ENCODE assay signal across 8 mouse cellular contexts in genomic region chr4:117551144-117552000, GRCm38 (mm10). TPM values are rescaled to one million over a fixed set of nuclear protein-coding genes. Genes with fewer than 3 reads are reported as not detected.
DNase-seq lines count a peak whose midpoint lies in the region; ATAC-seq and TF ChIP-seq lines count a peak whose summit lies in the region.

No protein-coding gene starts in this region.

- ATAC-seq in forebrain, postnatal 0 days: no peak
- no peak for ATAC-seq in limb, embryonic 13.5 days (ENCODE audit: low FRiP score, low read depth)
- no peak for ATAC-seq in stomach, embryonic 15.5 days (ENCODE audit: insufficient read depth, low FRiP score, low read depth)

- H3K4me1 ChIP-seq in CH12.LX (ENCODE audit: control insufficient read depth in 1 of 2, insufficient read depth in 2 of 2): peaks cover 5 to 48% of the 10 kb centered on the region in 2 experiments; a peak in 2 of 4 replicates
- H3K4me1 ChIP-seq in forebrain, postnatal 0 days (ENCODE audit: insufficient read depth): peaks cover 18% of the 10 kb centered on the region
- peaks cover 32% of the 10 kb centered on the region for H3K4me1 ChIP-seq in limb, embryonic 13.5 days
- peaks cover 19% of the 10 kb centered on the region for H3K4me1 ChIP-seq in stomach, embryonic 15.5 days

- H3K36me3 ChIP-seq in CH12.LX (replicated peaks in 1 of 2; ENCODE audit: control insufficient read depth in 1 of 2, insufficient read depth in 1 of 2, low read length in 1 of 2): peaks cover 0 to 12% of the 10 kb centered on the region in 2 experiments
- H3K36me3 ChIP-seq in forebrain, postnatal 0 days (ENCODE audit: insufficient read depth): no peaks in the 10 kb centered on the region
- peaks cover 13% of the 10 kb centered on the region for H3K36me3 ChIP-seq in limb, embryonic 13.5 days
- H3K36me3 ChIP-seq in stomach, embryonic 15.5 days: 0 out of 2 replicates have a peak, but pooled peaks cover 3% of the 10 kb centered on the region

- 57% methylated on average over 8 of the region's 8 CpGs for WGBS in forebrain, postnatal 0 days
- WGBS in limb, embryonic 13.5 days: 47% methylated on average over 8 of the region's 8 CpGs
- WGBS in stomach, embryonic 15.5 days: 34% methylated on average over 8 of the region's 8 CpGs

- H3K27me3 ChIP-seq in CH12.LX (replicated peaks): no peaks in the 10 kb centered on the region
- no peaks in the 10 kb centered on the region for H3K27me3 ChIP-seq in forebrain, postnatal 0 days (ENCODE audit: insufficient read depth, low read length)
- H3K27me3 ChIP-seq in limb, embryonic 13.5 days: no peaks in the 10 kb centered on the region
- H3K27me3 ChIP-seq in stomach, embryonic 15.5 days (replicated peaks): no peaks in the 10 kb centered on the region

- peak overlapping the region; percentile 83; the same call in 1 of the 2 replicates for H3K9ac ChIP-seq in CH12.LX (ENCODE audit: insufficient read depth, low read depth)
- peak overlapping the region; percentile 80 for H3K9ac ChIP-seq in forebrain, postnatal 0 days
- peak overlapping the region; percentile 85 for H3K9ac ChIP-seq in limb, embryonic 13.5 days
- H3K9ac ChIP-seq in stomach, embryonic 15.5 days: no peak overlapping the region

- no peaks in the 10 kb centered on the region for H3K79me2 ChIP-seq in CH12.LX (replicated peaks; ENCODE audit: control insufficient read depth, extremely low read depth, insufficient read depth, poor library complexity, severe bottlenecking)

- TF ChIP-seq RAD21 in CH12.LX (IDR thresholded peaks at IDR 0.05; ENCODE audit: low read depth, low read length): no peak

- H3K9me3 ChIP-seq in CH12.LX (replicated peaks; ENCODE audit: low read length): no peaks in the 10 kb centered on the region
- no peaks in the 10 kb centered on the region for H3K9me3 ChIP-seq in forebrain, postnatal 0 days (ENCODE audit: low read length)
- no peaks in the 10 kb centered on the region for H3K9me3 ChIP-seq in limb, embryonic 13.5 days
- H3K9me3 ChIP-seq in stomach, embryonic 15.5 days: no peaks in the 10 kb centered on the region

- no peak for TF ChIP-seq EP300 in CH12.LX (IDR thresholded peaks at IDR 0.05; ENCODE audit: low read length)

- DNase-seq in 3134 (ENCODE audit: extremely low read depth, insufficient read length, low spot score): peak; percentile 28
- DNase-seq in CH12.LX (ENCODE audit: extremely low read depth): peak; percentile 49
- DNase-seq in forebrain, postnatal 0 days: peak; percentile 20
- DNase-seq in thymus, postnatal 14 days: no peak
- no peak for DNase-seq in natural killer cell, adult 2 months (ENCODE audit: low spot score in 2 of 2)
- no peak for DNase-seq in urinary bladder, postnatal 4 days (ENCODE audit: low spot score in 2 of 2)

- H3K27ac ChIP-seq in CH12.LX (ENCODE audit: insufficient read depth, low read depth): no peak overlapping the region
- no peak overlapping the region for H3K27ac ChIP-seq in forebrain, postnatal 0 days (ENCODE audit: low read depth, low read length)
- H3K27ac ChIP-seq in limb, embryonic 13.5 days: peak overlapping the region; percentile 87
- H3K27ac ChIP-seq in stomach, embryonic 15.5 days: peak overlapping the region; percentile 79; the same call in 1 of the 2 replicates

- TF ChIP-seq POLR2A in CH12.LX (IDR thresholded peaks at IDR 0.05; ENCODE audit: low read depth, low read length): no peak

- no peak for TF ChIP-seq CTCF in CH12.LX (conservative IDR thresholded peaks at IDR 0.05 in 1 of 2, IDR thresholded peaks at IDR 0.05 in 1 of 2; ENCODE audit: low read depth in 2 of 2, low read length in 2 of 2)
- TF ChIP-seq CTCF in forebrain, postnatal 0 days (IDR thresholded peaks at IDR 0.05; ENCODE audit: low read depth): no peak

- H3K4me2 ChIP-seq in CH12.LX (ENCODE audit: insufficient read depth, low read depth, poor library complexity, severe bottlenecking): peak overlapping the region; percentile 73
- H3K4me2 ChIP-seq in forebrain, postnatal 0 days (ENCODE audit: low read depth): peak overlapping the region; percentile 73
- H3K4me2 ChIP-seq in limb, embryonic 13.5 days (replicated peaks): peak overlapping the region; percentile 71
- peak overlapping the region; percentile 86 for H3K4me2 ChIP-seq in stomach, embryonic 15.5 days

- in situ Hi-C loops in CH12.LX (cut with MboI; ENCODE audit: low pct_ligation_motif_present, low pct_unique_long_range_greater_than_20kb, low sequenced_read_pairs): no loop called here

- dilution Hi-C loops in CH12.LX (cut with MboI; ENCODE audit: extremely low pct_ligation_motif_present, extremely low pct_unique_long_range_greater_than_20kb, low sequenced_read_pairs): no loop called here

- peak overlapping the region; percentile 75 to 89 (median 79) for H3K4me3 ChIP-seq in CH12.LX (replicated peaks in 1 of 3; ENCODE audit: low read depth in 2 of 3, low read length in 2 of 3, poor library complexity in 1 of 3)
- H3K4me3 ChIP-seq in forebrain, postnatal 0 days (ENCODE audit: low read depth, low read length): peak overlapping the region; percentile 70
- peak overlapping the region; percentile 91 for H3K4me3 ChIP-seq in limb, embryonic 13.5 days
- H3K4me3 ChIP-seq in stomach, embryonic 15.5 days (replicated peaks): peak overlapping the region; percentile 98

TF ChIP-seq in CH12.LX, 34 proteins besides CTCF, POLR2A, EP300 and RAD21:
- no peak for TF ChIP-seq ZC3H11A (IDR thresholded peaks at IDR 0.05; ENCODE audit: low read depth, low read length)
- no peak for TF ChIP-seq CHD1 (IDR thresholded peaks at IDR 0.05; ENCODE audit: low read depth, low read length)
- no peak for TF ChIP-seq MAX (IDR thresholded peaks at IDR 0.05; ENCODE audit: low read length)
- TF ChIP-seq BHLHE40 (IDR thresholded peaks at IDR 0.05; ENCODE audit: low read depth, low read length): no peak
- no peak for TF ChIP-seq MEF2A (IDR thresholded peaks at IDR 0.05; ENCODE audit: borderline replicate concordance, low read depth, low read length)
- no peak for TF ChIP-seq HCFC1 (IDR thresholded peaks at IDR 0.05; ENCODE audit: low read depth, low read length)
- TF ChIP-seq TCF12 (IDR thresholded peaks at IDR 0.05; ENCODE audit: low read depth, low read length): no peak
- no peak for TF ChIP-seq CHD2 (IDR thresholded peaks at IDR 0.05; ENCODE audit: low read length)
- no peak for TF ChIP-seq POLR2AphosphoS2 (IDR thresholded peaks at IDR 0.05; ENCODE audit: low read depth, low read length)
- TF ChIP-seq SIN3A (IDR thresholded peaks at IDR 0.05; ENCODE audit: low read length): no peak
- no peak for TF ChIP-seq KAT2A (IDR thresholded peaks at IDR 0.05; ENCODE audit: insufficient replicate concordance, low read length)
- TF ChIP-seq SMC3 (IDR thresholded peaks at IDR 0.05; ENCODE audit: low read depth, low read length): no peak
- TF ChIP-seq MAZ (IDR thresholded peaks at IDR 0.05; ENCODE audit: low read depth, low read length): no peak
- no peak for TF ChIP-seq ELF1 (IDR thresholded peaks at IDR 0.05; ENCODE audit: low read depth, low read length)
- TF ChIP-seq JUND (conservative IDR thresholded peaks at IDR 0.05; ENCODE audit: low read depth, low read length): no peak
- TF ChIP-seq MXI1 (IDR thresholded peaks at IDR 0.05; ENCODE audit: low read depth, low read length): no peak
- TF ChIP-seq ZMIZ1 (IDR thresholded peaks at IDR 0.05; ENCODE audit: low read depth, low read length): no peak
- no peak for TF ChIP-seq MYC (IDR thresholded peaks at IDR 0.05; ENCODE audit: low read depth, low read length)
- TF ChIP-seq USF1 (IDR thresholded peaks at IDR 0.05; ENCODE audit: low read depth, low read length): no peak

RNA-seq across cellular contexts. Expression of gene Eri3, which starts 1.2 kb away (rescaled TPM):
- total RNA-seq in CH12.LX (2012; rRNA removed) (31.6 and 38.0 TPM in 2 replicates), CH12.LX (2014; rRNA removed) (28.4 and 31.2 TPM in 2 replicates)
- polyA plus RNA-seq in CH12.LX (2012; ENCODE audit: insufficient read length, low read depth): 31.1 and 31.9 TPM in 2 replicates
- total RNA-seq in forebrain, postnatal 0 days (2014; rRNA removed): 269 and 276 TPM in 2 replicates
- 379 and 380 TPM in 2 replicates for polyA plus RNA-seq in forebrain, postnatal 0 days (2015; fragmentation: Nextera tagmentation; extraction: Ambion mirVana)
- 178 and 181 TPM in 2 replicates for polyA plus RNA-seq in limb, embryonic 13.5 days (2015; fragmentation: Nextera tagmentation; extraction: Ambion mirVana)
- 116 and 122 TPM in 2 replicates for polyA plus RNA-seq in stomach, embryonic 15.5 days (2015; fragmentation: Nextera tagmentation; extraction: Ambion mirVana)

RNA-seq across cellular contexts. Expression of gene Rnf220, which starts 54.5 kb away (rescaled TPM):
- 78.7 and 86.8 TPM in 2 replicates for total RNA-seq in CH12.LX (2012; rRNA removed)
- 64.4 and 67.2 TPM in 2 replicates for total RNA-seq in CH12.LX (2014; rRNA removed)
- polyA plus RNA-seq in CH12.LX (2012; ENCODE audit: insufficient read length, low read depth): 117 and 122 TPM in 2 replicates
- 160 and 185 TPM in 2 replicates for total RNA-seq in forebrain, postnatal 0 days (2014; rRNA removed)
- 123 and 140 TPM in 2 replicates for polyA plus RNA-seq in forebrain, postnatal 0 days (2015; fragmentation: Nextera tagmentation; extraction: Ambion mirVana)
- polyA plus RNA-seq in limb, embryonic 13.5 days (2015; fragmentation: Nextera tagmentation; extraction: Ambion mirVana): 91.2 and 96.1 TPM in 2 replicates
- polyA plus RNA-seq in stomach, embryonic 15.5 days (2015; fragmentation: Nextera tagmentation; extraction: Ambion mirVana): 65.2 and 66.2 TPM in 2 replicates

Comparison
In these comparisons a context has a peak if more than half of its experiments do, and no peak if none do; other contexts are left out.
1. DNase-seq: peak in 3134 (single experiment), CH12.LX (single experiment) and forebrain, postnatal 0 days (single experiment); none in thymus, postnatal 14 days (single experiment), natural killer cell, adult 2 months (0 of 2) and urinary bladder, postnatal 4 days (0 of 2).
2. H3K27ac ChIP-seq: peak in limb, embryonic 13.5 days (single experiment) and stomach, embryonic 15.5 days (single experiment); none in CH12.LX (single experiment) and forebrain, postnatal 0 days (single experiment).
3. Peak in every context shown above with its lines, with median percentiles within 50 percentile points of each other: H3K4me2 ChIP-seq and H3K4me3 ChIP-seq.